Mouse (Mus musculus) cerebellum, adult 2 months (tissue): ENCODE results near the gene Atp2b2. TPM values are rescaled to one million over a fixed set of nuclear protein-coding genes. Genes with fewer than 3 reads are reported as not detected.

Source experiments
- DNase-seq, 2 experiments: peaks; one replicate each; pipeline ENCODE4 v3.0.0; 2021
- H3K27ac ChIP-seq: fragments of 200-500 bp; 2 replicates; pipeline ENCODE4 v1.5.1; 2012; ENCODE audit warnings: low read length, control low read depth, inconsistent platforms; ENCODE audit not compliant: insufficient read depth
- H3K27me3 ChIP-seq: fragments of 200-500 bp; 2 replicates; pipeline ENCODE4 v1.6.1; 2012; ENCODE audit warnings: inconsistent platforms, mild to moderate bottlenecking, low read length, moderate library complexity; ENCODE audit not compliant: control insufficient read depth, insufficient read depth
- H3K4me1 ChIP-seq: fragments of 200-500 bp; 2 replicates; pipeline ENCODE4 v1.6.1; 2011; ENCODE audit warnings: low read length; ENCODE audit not compliant: control insufficient read depth, insufficient read depth
- H3K4me3 ChIP-seq: fragments of 200-500 bp; replicated peaks from 2 replicates; pipeline ENCODE3; 2011; ENCODE audit warnings: mild to moderate bottlenecking, low read depth, low read length, control low read depth; ENCODE audit not compliant: insufficient read depth
- CTCF ChIP-seq: fragments of 200-500 bp; IDR thresholded peaks from 2 replicates; pipeline ENCODE4 v1.5.1; 2011; ENCODE audit warnings: low read depth, mild to moderate bottlenecking, control low read depth, low read length, moderate library complexity, borderline replicate concordance; ENCODE audit not compliant: insufficient read depth
- POLR2A ChIP-seq: fragments of 200-500 bp; IDR thresholded peaks from 2 replicates; pipeline ENCODE4 v1.6.1; 2011; ENCODE audit warnings: low read length, control low read depth, borderline replicate concordance; ENCODE audit not compliant: insufficient read depth
- WGBS: fragments of 180-500 bp; shearing (Covaris S2); methylation state at CpG from one replicate; pipeline ENCODE4 v1.1.7; 2018; 5-methylcytosine and 5-hydroxymethylcytosine counted together
- polyA plus RNA-seq: library from polyadenylated mRNA; depleted of rRNA; stranded (reverse); fragments of >200 nt; gene quantifications from 2 replicates; pipeline ENCODE4 v1.2.3, GENCODE M21; 2012

Atp2b2 gene
- polyA plus RNA-seq, 1 experiment: 217 TPM

DNA sequence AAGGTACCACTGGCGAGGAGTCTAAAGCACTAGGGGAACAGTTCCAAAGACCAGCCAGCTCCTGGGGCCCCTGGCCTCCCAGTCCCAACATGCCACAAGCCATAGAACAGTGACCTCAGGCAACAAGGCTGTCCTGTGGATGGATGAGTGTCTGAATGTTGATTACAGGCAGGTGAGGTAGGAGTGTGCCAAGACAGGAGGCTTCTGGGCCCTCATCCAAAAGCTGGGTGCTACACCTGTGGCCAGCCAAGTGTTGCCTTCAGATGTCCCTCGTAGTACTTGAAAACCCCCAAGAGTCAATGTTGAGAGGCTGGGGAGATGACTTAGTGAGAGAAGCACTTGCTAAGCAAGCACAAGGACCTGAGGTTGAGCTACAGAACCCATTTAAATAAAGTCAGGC, 80.8 kb downstream of the Atp2b2 start:
- Histone ChIP-seq H3K4me1 (peaks cover 57% of the 10 kb centered on the region), H3K4me3 (no peak overlapping the region), H3K27ac (no peak overlapping the region), H3K27me3 (no peaks in the 10 kb centered on the region)
- WGBS: 26% methylated on average over 2 of the region's 2 CpGs
- DNase-seq: peak in 1 of 2 experiments; percentile 51
- TF ChIP-seq CTCF: no peak
- TF ChIP-seq POLR2A: no peak

GRCm38 (mm10) chr6:113959336-113959735, 83.1 kb downstream of the Atp2b2 start:
- TF ChIP-seq CTCF: 0 out of 2 replicates have a peak, but pooled peaks have one; percentile 11
- TF ChIP-seq POLR2A: no peak
- peak; percentile 88 to 92 for DNase-seq
- Histone ChIP-seq H3K4me3 (no peak overlapping the region), H3K4me1 (peaks cover 66% of the 10 kb centered on the region), H3K27me3 (no peaks in the 10 kb centered on the region), H3K27ac (peak overlapping the region; percentile 79)
- 7% methylated on average over 1 of the region's 1 CpGs for WGBS

- TF ChIP-seq POLR2A: no peak
- peak; percentile 40; the same call in 1 of the 2 replicates for TF ChIP-seq CTCF
- Histone ChIP-seq H3K4me1 (peaks cover 66% of the 10 kb centered on the region), H3K4me3 (no peak overlapping the region), H3K27me3 (no peaks in the 10 kb centered on the region), H3K27ac (peak overlapping the region; percentile 79)
- WGBS: 28% methylated on average over 2 of the region's 2 CpGs
- peak in 1 of 2 experiments; percentile 73 for DNase-seq
Measured at GRCm38 (mm10) chr6:113958714-113959113, 83.7 kb downstream of the Atp2b2 start.

GRCm38 (mm10) chr6:113958003-113958402, 84.4 kb downstream of the Atp2b2 start:
- Histone ChIP-seq H3K4me1 (peaks cover 66% of the 10 kb centered on the region), H3K27ac (peak overlapping the region; percentile 79; the same call in 1 of the 2 replicates), H3K27me3 (no peaks in the 10 kb centered on the region), H3K4me3 (no peak overlapping the region)
- TF ChIP-seq CTCF (no peak), POLR2A (no peak)
- 89% methylated on average over 5 of the region's 5 CpGs for WGBS
- DNase-seq: no peak

DNA sequence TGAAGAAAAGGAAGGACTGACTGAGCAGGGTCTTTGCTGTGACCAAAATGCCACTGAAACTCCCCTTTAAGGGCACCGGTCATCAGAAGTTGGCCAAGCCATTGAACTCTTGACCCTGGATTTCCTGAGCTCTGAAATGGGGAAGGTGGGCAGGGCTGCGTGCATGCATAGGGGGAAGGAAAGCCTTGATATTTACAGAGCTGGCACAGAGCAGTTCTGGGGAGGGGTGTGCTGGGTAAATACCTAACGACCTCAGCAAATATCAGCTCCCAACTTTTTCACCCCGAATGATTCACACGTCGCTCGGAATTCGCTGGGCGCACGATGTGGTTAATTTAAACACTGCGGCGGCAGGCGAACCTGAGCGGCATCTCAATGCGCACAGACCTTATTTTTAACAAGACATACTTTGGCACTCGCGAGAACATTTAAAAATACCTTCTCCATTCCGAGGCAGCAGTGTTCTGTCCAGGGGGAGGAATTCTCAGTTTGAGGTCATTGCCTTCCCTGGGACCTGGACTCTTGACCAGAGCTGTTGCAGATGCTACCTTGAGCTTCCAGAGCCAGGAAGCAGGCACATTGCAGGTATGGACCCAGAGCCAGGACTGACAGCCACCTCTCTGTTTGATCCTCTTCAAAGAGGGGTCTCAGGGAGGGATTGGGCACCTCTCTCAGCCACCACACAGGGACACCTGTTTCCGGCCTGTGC, 85.0 kb downstream of the Atp2b2 start:
- Histone ChIP-seq H3K27me3 (no peaks in the 10 kb centered on the region), H3K27ac (no peak overlapping the region), H3K4me3 (no peak overlapping the region), H3K4me1 (peaks cover 66% of the 10 kb centered on the region)
- no peak for DNase-seq
- TF ChIP-seq CTCF (no peak), POLR2A (no peak)
- 84% methylated on average over 19 of the region's 19 CpGs for WGBS

DNA sequence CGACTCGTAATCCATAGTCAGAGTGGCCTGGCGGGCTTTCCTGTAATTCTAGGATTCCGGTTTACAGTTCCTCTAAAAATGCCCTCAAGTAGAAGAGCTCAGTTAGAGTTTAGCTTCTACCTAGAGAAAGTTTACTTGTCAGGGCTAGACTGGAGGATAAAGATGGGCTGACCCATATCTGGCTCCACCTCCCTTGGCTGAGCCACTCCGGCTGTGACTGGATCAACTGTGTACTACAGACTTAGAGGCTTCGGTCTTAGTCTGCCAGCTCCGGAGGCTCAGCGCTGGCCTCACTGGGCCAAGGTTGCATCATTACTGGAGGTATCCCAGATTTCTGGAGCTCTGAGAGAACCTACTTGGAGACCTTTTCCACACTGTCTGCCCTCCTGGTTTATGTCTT, 94.9 kb downstream of the Atp2b2 start:
- WGBS: 51% methylated on average over 8 of the region's 8 CpGs
- Histone ChIP-seq H3K27ac (peak overlapping the region; percentile 43; the same call in 1 of the 2 replicates), H3K4me1 (peaks cover 32% of the 10 kb centered on the region), H3K4me3 (no peak overlapping the region), H3K27me3 (no peaks in the 10 kb centered on the region)
- DNase-seq: peak; percentile 65 to 80
- TF ChIP-seq CTCF: no peak
- TF ChIP-seq POLR2A: no peak

GRCm38 (mm10) chr6:113942355-113942754, 100.1 kb downstream of the Atp2b2 start:
- no peak for DNase-seq
- WGBS: 74% methylated on average over 12 of the region's 12 CpGs
- H3K4me3 ChIP-seq: no peak overlapping the region
- TF ChIP-seq CTCF (no peak), POLR2A (no peak)
- no peaks in the 10 kb centered on the region for H3K27me3 ChIP-seq
- H3K4me1 ChIP-seq: peaks cover 62% of the 10 kb centered on the region
- no peak overlapping the region for H3K27ac ChIP-seq

GRCm38 (mm10) chr6:113941324-113941723, 101.1 kb downstream of the Atp2b2 start:
- TF ChIP-seq POLR2A: no peak
- TF ChIP-seq CTCF: no peak
- 20% methylated on average over 5 of the region's 5 CpGs for WGBS
- H3K27ac ChIP-seq: peak overlapping the region; percentile 80
- peak; percentile 60 to 81 for DNase-seq
- H3K27me3 ChIP-seq: no peaks in the 10 kb centered on the region
- peaks cover 54% of the 10 kb centered on the region for H3K4me1 ChIP-seq
- H3K4me3 ChIP-seq: no peak overlapping the region
